Mouse (Mus musculus) neural tube, embryonic 11.5 days (tissue): ENCODE measurements at regions not wholly inside any gene's neighbourhood (a gene's known extent, or its start where the extent isn't known, plus 50 kb on each side); places are given as distances from the start of the nearest gene placed in this dataset.

Experiments used
- ATAC-seq: fragments of 200-750 bp; cut with Nextera tagmentation; 2 replicates; pipeline ENCODE4 v1.8.0; 2017; ENCODE audit warnings: moderate number of reproducible peaks, mild to moderate bottlenecking, moderate TSS enrichment, moderate library complexity; ENCODE audit not compliant: insufficient read depth, low FRiP score, low TSS enrichment
- DNase-seq: peaks from one replicate; pipeline ENCODE4 v3.0.0-alpha.2; 2015; ENCODE audit warnings: low spot score
- H3K27ac ChIP-seq: fragments of 300-500 bp; sonication (generic); 2 replicates; pipeline ENCODE4 v1.5.1; 2014; ENCODE audit warnings: low read depth, mild to moderate bottlenecking, low read length
- H3K27me3 ChIP-seq: fragments of 300-500 bp; sonication (generic); 2 replicates; pipeline ENCODE4 v1.6.1; 2014; ENCODE audit warnings: mild to moderate bottlenecking, low read length, mixed read lengths; ENCODE audit not compliant: control insufficient read depth, insufficient read depth
- H3K36me3 ChIP-seq: fragments of 300-500 bp; sonication (generic); 2 replicates; pipeline ENCODE4 v1.6.1; 2014; ENCODE audit warnings: mild to moderate bottlenecking, low read length, moderate library complexity, mixed read lengths; ENCODE audit not compliant: control insufficient read depth, insufficient read depth
- H3K4me1 ChIP-seq: fragments of 300-500 bp; sonication (generic); 2 replicates; pipeline ENCODE4 v1.6.1; 2014; ENCODE audit warnings: low read length, mixed read lengths; ENCODE audit not compliant: control insufficient read depth, insufficient read depth
- H3K4me2 ChIP-seq: fragments of 300-500 bp; sonication (generic); 2 replicates; pipeline ENCODE4 v1.6.1; 2014; ENCODE audit warnings: low read depth, mild to moderate bottlenecking, moderate library complexity
- H3K4me3 ChIP-seq: fragments of 300-500 bp; sonication (generic); 2 replicates; pipeline ENCODE4 v1.5.1; 2014; ENCODE audit warnings: low read depth, low read length
- H3K9ac ChIP-seq: fragments of 300-500 bp; sonication (generic); 2 replicates; pipeline ENCODE4 v1.6.1; 2014; ENCODE audit warnings: mild to moderate bottlenecking, low read length
- H3K9me3 ChIP-seq: fragments of 300-500 bp; sonication (generic); 2 replicates; pipeline ENCODE4 v1.6.1; 2016; ENCODE audit warnings: low read length; ENCODE audit not compliant: control insufficient read depth
- WGBS: fragments of 180-500 bp; shearing (Covaris S2); extraction: QIAGEN DNeasy Blood & Tissue Kit; methylation state at CpG from one replicate; pipeline ENCODE4 v1.1.7; 2014; 5-methylcytosine and 5-hydroxymethylcytosine counted together

GRCm38 (mm10) chr7:67825636-67826280, 66.2 kb upstream of the Synm start:
- WGBS = 70% methylated on average over 7 of the region's 7 CpGs
- no peak for DNase-seq

GRCm38 (mm10) chr7:67823943-67824645, 64.6 kb upstream of the Synm start:
- Histone ChIP-seq H3K9ac (no peak overlapping the region), H3K36me3 (no peaks in the 10 kb centered on the region), H3K4me3 (no peak overlapping the region), H3K27me3 (no peaks in the 10 kb centered on the region), H3K9me3 (no peaks in the 10 kb centered on the region), H3K27ac (no peak overlapping the region), H3K4me2 (no peak overlapping the region), H3K4me1 (no peaks in the 10 kb centered on the region)
- 56% methylated on average over 8 of the region's 8 CpGs for WGBS
- DNase-seq = no peak
- no peak for ATAC-seq

More at GRCm38 (mm10) chr7:67825636-67826280, 66.2 kb upstream of the Synm start:
- Histone ChIP-seq H3K36me3 (no peaks in the 10 kb centered on the region), H3K4me1 (no peaks in the 10 kb centered on the region), H3K9me3 (no peaks in the 10 kb centered on the region), H3K27ac (no peak overlapping the region), H3K27me3 (no peaks in the 10 kb centered on the region), H3K9ac (no peak overlapping the region), H3K4me3 (no peak overlapping the region), H3K4me2 (no peak overlapping the region)
- no peak for ATAC-seq

DNA sequence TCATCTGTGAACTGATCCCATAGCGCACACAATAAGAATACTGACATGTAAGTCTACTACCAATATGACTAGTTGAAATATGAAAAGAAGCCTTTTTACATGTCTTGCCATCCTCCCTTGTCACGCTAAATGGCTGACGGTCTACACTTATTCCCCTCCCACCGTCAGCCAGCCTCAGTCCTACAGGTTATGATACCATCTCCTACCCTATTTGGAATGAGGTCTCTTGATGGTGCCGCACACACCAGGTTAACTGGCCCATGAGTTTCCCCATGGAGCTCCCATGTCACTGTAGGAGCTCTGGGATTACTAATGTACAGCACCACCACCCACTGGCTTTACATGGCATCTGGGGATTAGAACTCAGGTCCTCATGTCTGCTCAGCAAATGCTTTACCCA, 60.0 kb upstream of the Synm start:
- H3K36me3 ChIP-seq = no peaks in the 10 kb centered on the region
- H3K4me1 ChIP-seq = no peaks in the 10 kb centered on the region
- H3K27ac ChIP-seq = no peak overlapping the region
- no peaks in the 10 kb centered on the region for H3K9me3 ChIP-seq
- 95% methylated on average over 5 of the region's 5 CpGs for WGBS
- H3K4me2 ChIP-seq = no peak overlapping the region
- H3K4me3 ChIP-seq = no peak overlapping the region
- no peak for DNase-seq
- H3K27me3 ChIP-seq = no peaks in the 10 kb centered on the region
- no peak for ATAC-seq
- H3K9ac ChIP-seq = no peak overlapping the region

DNA sequence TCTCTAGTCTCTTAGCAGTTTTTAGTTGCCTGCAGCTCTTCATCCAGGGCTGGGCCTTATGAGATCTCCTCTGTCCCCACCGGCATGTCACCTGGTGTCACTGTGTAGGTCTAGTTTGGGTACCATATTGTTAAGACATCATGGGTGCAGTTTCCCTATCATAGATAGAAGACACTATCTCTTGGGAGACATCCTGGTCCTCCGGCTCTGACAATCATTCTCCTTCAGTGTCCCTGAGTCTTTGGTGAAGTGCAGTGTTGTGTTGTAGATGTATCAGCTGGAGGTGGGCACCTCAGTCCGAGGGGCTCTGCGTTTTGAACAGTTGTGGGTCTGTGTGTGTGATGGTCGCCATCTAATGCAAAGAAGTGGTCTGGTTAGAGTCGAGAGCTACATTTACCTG, 58.0 kb upstream of the Synm start:
- H3K9me3 ChIP-seq = no peaks in the 10 kb centered on the region
- ATAC-seq (no peak), DNase-seq (no peak)
- no peaks in the 10 kb centered on the region for H3K4me1 ChIP-seq
- H3K4me3 ChIP-seq = no peak overlapping the region
- no peaks in the 10 kb centered on the region for H3K27me3 ChIP-seq
- H3K4me2 ChIP-seq = no peak overlapping the region
- WGBS = 94% methylated on average over 6 of the region's 6 CpGs
- no peak overlapping the region for H3K9ac ChIP-seq
- H3K27ac ChIP-seq = no peak overlapping the region
- H3K36me3 ChIP-seq = no peaks in the 10 kb centered on the region

DNA sequence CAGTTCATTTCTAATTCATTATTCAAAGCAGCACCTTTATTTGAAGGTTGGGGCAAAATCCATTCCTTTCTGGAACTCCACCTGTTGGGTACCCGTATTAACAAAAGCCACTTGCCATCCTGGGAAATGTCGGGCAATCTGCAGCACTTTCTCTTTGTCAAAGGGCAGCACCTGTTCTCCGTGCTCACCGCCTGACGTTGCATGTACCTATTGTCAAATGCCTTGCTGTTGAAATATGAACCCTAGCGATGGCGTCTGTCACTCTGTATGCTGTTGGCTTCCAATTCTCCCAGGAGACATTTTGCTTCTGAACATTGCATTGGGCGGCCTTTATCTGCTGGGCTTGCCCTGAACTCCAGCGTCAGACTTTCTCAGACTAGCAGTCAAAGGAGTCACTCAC, 55.3 kb upstream of the Synm start:
- no peak for ATAC-seq
- WGBS = 71% methylated on average over 9 of the region's 9 CpGs
- Histone ChIP-seq H3K27me3 (no peaks in the 10 kb centered on the region), H3K27ac (no peak overlapping the region), H3K4me2 (no peak overlapping the region), H3K9me3 (no peaks in the 10 kb centered on the region), H3K4me1 (no peaks in the 10 kb centered on the region), H3K4me3 (no peak overlapping the region), H3K9ac (no peak overlapping the region), H3K36me3 (no peaks in the 10 kb centered on the region)
- DNase-seq = no peak
